8 mouse cellular contexts compared by ENCODE assay signal in the genomic region with DNA sequence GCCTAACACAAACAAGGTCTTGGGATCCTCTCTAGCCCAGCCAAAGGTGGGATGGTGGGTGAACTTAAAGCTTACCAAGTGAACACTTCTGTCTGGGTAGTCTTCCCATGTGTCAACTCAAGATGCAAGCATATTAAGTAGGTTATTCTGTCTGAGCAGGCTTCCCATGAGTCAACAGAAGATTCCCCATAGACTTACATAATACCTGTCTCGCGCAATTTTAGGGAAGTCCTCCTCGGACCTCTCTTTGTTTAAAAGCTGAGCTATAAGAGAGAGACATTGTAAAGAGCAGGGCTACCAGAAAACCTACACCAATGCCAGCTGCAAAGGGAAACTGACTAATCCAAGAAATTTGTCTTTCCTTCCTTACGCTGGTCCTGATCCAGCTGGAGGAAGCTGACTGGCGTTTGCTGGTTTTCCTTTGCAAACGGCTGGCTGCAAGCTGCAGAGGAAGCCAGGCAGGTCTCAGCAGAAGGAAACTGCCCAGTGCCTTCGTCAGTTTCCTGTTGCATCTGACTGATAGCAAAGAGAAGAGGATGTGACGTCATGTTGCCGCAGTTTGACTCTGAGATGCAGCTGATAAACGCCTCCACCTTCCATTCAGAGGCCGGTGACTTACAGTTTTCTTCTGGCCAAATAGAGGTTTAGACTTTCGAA. TPM values are rescaled to one million over a fixed set of nuclear protein-coding genes. Genes with fewer than 3 reads are reported as not detected.
DNase-seq lines count a peak whose midpoint lies in the region; ATAC-seq and TF ChIP-seq lines count a peak whose summit lies in the region.

No protein-coding gene starts in this region.

- no peaks in the 10 kb centered on the region; the same call in 1 of the 2 replicates for H3K4me1 ChIP-seq in hindbrain, embryonic 16.5 days (ENCODE audit: control insufficient read depth, insufficient read depth, low read depth, low read length)
- H3K4me1 ChIP-seq in hindbrain, embryonic 14.5 days (replicated peaks; ENCODE audit: control insufficient read depth, insufficient read depth, low read length): no peaks in the 10 kb centered on the region
- no peaks in the 10 kb centered on the region for H3K4me1 ChIP-seq in kidney, adult 2 months (ENCODE audit: control insufficient read depth, insufficient read depth, low read length)
- H3K4me1 ChIP-seq in lung, embryonic 15.5 days: peaks cover 4% of the 10 kb centered on the region; the same call in 1 of the 2 replicates
- peaks cover 18% of the 10 kb centered on the region for H3K4me1 ChIP-seq in forebrain, embryonic 10.5 days

- H3K27me3 ChIP-seq in hindbrain, embryonic 16.5 days (replicated peaks; ENCODE audit: control insufficient read depth, insufficient read depth, low read length): no peaks in the 10 kb centered on the region
- H3K27me3 ChIP-seq in hindbrain, embryonic 14.5 days (ENCODE audit: control insufficient read depth, insufficient read depth, low read length): no peaks in the 10 kb centered on the region
- H3K27me3 ChIP-seq in kidney, adult 2 months (replicated peaks; ENCODE audit: control insufficient read depth, insufficient read depth, low read length): no peaks in the 10 kb centered on the region
- no peaks in the 10 kb centered on the region for H3K27me3 ChIP-seq in lung, embryonic 15.5 days
- H3K27me3 ChIP-seq in splenic B cell, adult 2 months (ENCODE audit: control insufficient read depth, insufficient read depth, low read length, poor library complexity, severe bottlenecking): no peaks in the 10 kb centered on the region
- no peaks in the 10 kb centered on the region for H3K27me3 ChIP-seq in forebrain, embryonic 10.5 days (ENCODE audit: poor library complexity, severe bottlenecking)

- no peak for DNase-seq in hindbrain, embryonic 14.5 days (ENCODE audit: low spot score)
- DNase-seq in adrenal gland, adult 8-10 months: peak; percentile 55
- peak; percentile 61 for DNase-seq in gastrocnemius, postnatal 25 days
- peak; percentile 90 for DNase-seq in kidney, adult 2 months
- DNase-seq in splenic B cell, adult 2 months (ENCODE audit: low read depth, low spot score): peak; percentile 94
- no peak for DNase-seq in forebrain, embryonic 10.5 days (ENCODE audit: extremely low spot score, low spot score)

- no peak for ATAC-seq in hindbrain, embryonic 16.5 days
- ATAC-seq in hindbrain, embryonic 14.5 days (ENCODE audit: low FRiP score): no peak
- peak; percentile 46 for ATAC-seq in lung, embryonic 15.5 days (ENCODE audit: borderline replicate concordance, extremely low read depth, low FRiP score, low TSS enrichment)

- TF ChIP-seq POLR2A in kidney, adult 2 months (IDR thresholded peaks at IDR 0.05; ENCODE audit: low read depth, low read length): no peak

- H3K4me2 ChIP-seq in hindbrain, embryonic 16.5 days (ENCODE audit: low read length): no peak overlapping the region
- H3K4me2 ChIP-seq in hindbrain, embryonic 14.5 days (replicated peaks): no peak overlapping the region
- peak overlapping the region; percentile 18; the same call in 1 of the 2 replicates for H3K4me2 ChIP-seq in lung, embryonic 15.5 days

- no peak overlapping the region for H3K9ac ChIP-seq in hindbrain, embryonic 16.5 days (ENCODE audit: low read depth, low read length)
- no peak overlapping the region for H3K9ac ChIP-seq in hindbrain, embryonic 14.5 days
- no peak overlapping the region for H3K9ac ChIP-seq in lung, embryonic 15.5 days

- H3K4me3 ChIP-seq in hindbrain, embryonic 16.5 days (ENCODE audit: low read length): no peak overlapping the region
- H3K4me3 ChIP-seq in hindbrain, embryonic 14.5 days (replicated peaks; ENCODE audit: low read length): no peak overlapping the region
- no peak overlapping the region for H3K4me3 ChIP-seq in kidney, adult 2 months (ENCODE audit: insufficient read depth, low read depth, low read length)
- H3K4me3 ChIP-seq in lung, embryonic 15.5 days: no peak overlapping the region
- no peak overlapping the region for H3K4me3 ChIP-seq in forebrain, embryonic 10.5 days

- 0 out of 2 replicates have a peak overlapping the region, but pooled peaks have one; percentile 12 for H3K27ac ChIP-seq in hindbrain, embryonic 16.5 days (ENCODE audit: low read depth, low read length)
- H3K27ac ChIP-seq in hindbrain, embryonic 14.5 days: no peak overlapping the region
- H3K27ac ChIP-seq in kidney, adult 2 months (ENCODE audit: insufficient read depth, low read depth, low read length): peak overlapping the region; percentile 88
- peak overlapping the region; percentile 72 for H3K27ac ChIP-seq in lung, embryonic 15.5 days
- H3K27ac ChIP-seq in forebrain, embryonic 10.5 days: no peak overlapping the region

- 77% methylated on average over 12 of the region's 12 CpGs for WGBS in hindbrain, embryonic 16.5 days
- WGBS in hindbrain, embryonic 14.5 days: 81% methylated on average over 12 of the region's 12 CpGs
- WGBS in kidney, adult 2 months: 55% methylated on average over 12 of the region's 12 CpGs
- WGBS in lung, embryonic 15.5 days: 45% methylated on average over 12 of the region's 12 CpGs
- WGBS in forebrain, embryonic 10.5 days: 81% methylated on average over 12 of the region's 12 CpGs

- no peaks in the 10 kb centered on the region for H3K36me3 ChIP-seq in hindbrain, embryonic 16.5 days (ENCODE audit: control insufficient read depth, insufficient read depth, low read length)
- no peaks in the 10 kb centered on the region for H3K36me3 ChIP-seq in hindbrain, embryonic 14.5 days (replicated peaks; ENCODE audit: control insufficient read depth, insufficient read depth)
- H3K36me3 ChIP-seq in kidney, adult 2 months (ENCODE audit: control insufficient read depth, insufficient read depth, low read length): no peaks in the 10 kb centered on the region
- no peaks in the 10 kb centered on the region for H3K36me3 ChIP-seq in lung, embryonic 15.5 days
- H3K36me3 ChIP-seq in splenic B cell, adult 2 months (ENCODE audit: control insufficient read depth, insufficient read depth, low read length, poor library complexity, severe bottlenecking): no peaks in the 10 kb centered on the region
- no peaks in the 10 kb centered on the region for H3K36me3 ChIP-seq in forebrain, embryonic 10.5 days (replicated peaks)

- H3K9me3 ChIP-seq in hindbrain, embryonic 16.5 days (ENCODE audit: control insufficient read depth, low read length): no peaks in the 10 kb centered on the region
- no peaks in the 10 kb centered on the region for H3K9me3 ChIP-seq in hindbrain, embryonic 14.5 days (ENCODE audit: control insufficient read depth, low read length)
- no peaks in the 10 kb centered on the region for H3K9me3 ChIP-seq in lung, embryonic 15.5 days
- no peaks in the 10 kb centered on the region for H3K9me3 ChIP-seq in forebrain, embryonic 10.5 days

- TF ChIP-seq CTCF in kidney, adult 2 months (conservative IDR thresholded peaks at IDR 0.05; ENCODE audit: insufficient read depth, insufficient read length, low read depth, low read length): no peak

RNA-seq across cellular contexts. Expression of a gene that starts 36.6 kb away (rescaled TPM):
- 31.6 and 38.3 TPM in 2 replicates for polyA plus RNA-seq in hindbrain, embryonic 16.5 days (2015; fragmentation: Nextera tagmentation; extraction: Ambion mirVana)
- 61.1 and 68.3 TPM in 2 replicates for polyA plus RNA-seq in hindbrain, embryonic 14.5 days (2014; fragmentation: Nextera tagmentation; extraction: Ambion mirVana)
- 10 to 100 TPM; 24.6 to 30.2 (median 28.1) TPM for total RNA-seq in adrenal gland, adult 8-10 months (2022)
- 1 to 10 TPM; 5.9 to 6.3 TPM for total RNA-seq in gastrocnemius, postnatal 25 days (2021)
- polyA plus RNA-seq in kidney, adult 2 months (2012; rRNA removed): 8.7 and 9.5 TPM in 2 replicates
- polyA plus RNA-seq in lung, embryonic 15.5 days (2015; fragmentation: Nextera tagmentation; extraction: Ambion mirVana): 18.2 and 18.8 TPM in 2 replicates
- 17.6 and 18.2 TPM in 2 replicates for polyA plus RNA-seq in forebrain, embryonic 10.5 days (2016; fragmentation: Nextera tagmentation; extraction: Ambion mirVana)

RNA-seq across cellular contexts. Expression of a gene that starts 42.7 kb away (rescaled TPM):
- 3.3 TPM in 2 replicates for polyA plus RNA-seq in hindbrain, embryonic 16.5 days (2015; fragmentation: Nextera tagmentation; extraction: Ambion mirVana)
- polyA plus RNA-seq in hindbrain, embryonic 14.5 days (2014; fragmentation: Nextera tagmentation; extraction: Ambion mirVana): 2.4 and 3.6 TPM in 2 replicates
- total RNA-seq in adrenal gland, adult 8-10 months (2022): 1 to 10 TPM; 4.0 to 6.1 (median 5.1) TPM
- under 1 TPM; 0.79 to 0.88 TPM for total RNA-seq in gastrocnemius, postnatal 25 days (2021)
- polyA plus RNA-seq in kidney, adult 2 months (2012; rRNA removed): 0.39 and 0.48 TPM in 2 replicates
- polyA plus RNA-seq in lung, embryonic 15.5 days (2015; fragmentation: Nextera tagmentation; extraction: Ambion mirVana): 0.79 and 1.5 TPM in 2 replicates
- 1.1 and 1.3 TPM in 2 replicates for polyA plus RNA-seq in forebrain, embryonic 10.5 days (2016; fragmentation: Nextera tagmentation; extraction: Ambion mirVana)

Comparison
In these comparisons a context has a peak if more than half of its experiments do, and no peak if none do; other contexts are left out.
1. H3K27ac ChIP-seq: peak in hindbrain, embryonic 16.5 days (single experiment), kidney, adult 2 months (single experiment) and lung, embryonic 15.5 days (single experiment); none in hindbrain, embryonic 14.5 days (single experiment) and forebrain, embryonic 10.5 days (single experiment).
2. DNase-seq: peak in adrenal gland, adult 8-10 months (single experiment), gastrocnemius, postnatal 25 days (single experiment), kidney, adult 2 months (single experiment) and splenic B cell, adult 2 months (single experiment); none in hindbrain, embryonic 14.5 days (single experiment) and forebrain, embryonic 10.5 days (single experiment).